Mouse (Mus musculus) CH12.LX (cell line): ENCODE measurements around the gene Cdh26. TPM values are rescaled to one million over a fixed set of nuclear protein-coding genes. Genes with fewer than 3 reads are reported as not detected.

Source experiments
- DNase-seq: peaks from one replicate; pipeline ENCODE4 v3.0.0-alpha.2; 2013; ENCODE audit errors: extremely low read depth
- H3K27ac ChIP-seq: 2 replicates; pipeline ENCODE4 v1.5.1; 2012; ENCODE audit warnings: low read depth, mild to moderate bottlenecking, control low read depth, moderate library complexity; ENCODE audit not compliant: insufficient read depth
- H3K27me3 ChIP-seq: replicated peaks from 2 replicates; pipeline ENCODE3; 2012; ENCODE audit warnings: inconsistent platforms
- H3K36me3 ChIP-seq, 2 experiments: replicated peaks in 1 of 2; 2 replicates each; pipeline versions ENCODE3 to v1.6.1; 2012; ENCODE audit warnings: inconsistent platforms in 1 of 2, low read length in 1 of 2, mild to moderate bottlenecking in 1 of 2, mixed read lengths in 1 of 2, moderate library complexity in 1 of 2; ENCODE audit not compliant: control insufficient read depth in 1 of 2, insufficient read depth in 1 of 2
- H3K4me1 ChIP-seq, 2 experiments: 2 replicates each; pipeline ENCODE4 v1.6.1; 2012; ENCODE audit warnings: inconsistent platforms in 1 of 2, moderate library complexity in 1 of 2; ENCODE audit not compliant: insufficient read depth in 2 of 2, control insufficient read depth in 1 of 2
- H3K4me2 ChIP-seq: 2 replicates; pipeline ENCODE4 v1.6.1; 2012; ENCODE audit warnings: low read depth, mild to moderate bottlenecking, control low read depth; ENCODE audit not compliant: poor library complexity, insufficient read depth, severe bottlenecking
- H3K4me3 ChIP-seq, 3 experiments: fragments of 150-350 bp in 1 of 3; sonication (generic) in 1 of 3; replicated peaks in 1 of 3; 2 replicates each; pipeline versions ENCODE3 to v1.5.1; 2011 to 2012; ENCODE audit warnings: low read depth in 2 of 3, low read length in 2 of 3, mild to moderate bottlenecking in 2 of 3, moderate library complexity in 2 of 3, control low read depth in 1 of 3, improper control_type of control experiment in 1 of 3, inconsistent platforms in 1 of 3, mixed read lengths in 1 of 3; ENCODE audit not compliant: poor library complexity in 1 of 3
- H3K79me2 ChIP-seq: replicated peaks from 2 replicates; pipeline ENCODE4 v1.6.1; 2012; ENCODE audit warnings: mild to moderate bottlenecking, moderate library complexity; ENCODE audit not compliant: control insufficient read depth, poor library complexity, insufficient read depth, severe bottlenecking; ENCODE audit errors: extremely low read depth
- H3K9ac ChIP-seq: 2 replicates; pipeline ENCODE4 v1.6.1; 2012; ENCODE audit warnings: low read depth, mild to moderate bottlenecking, control low read depth, moderate library complexity; ENCODE audit not compliant: insufficient read depth
- H3K9me3 ChIP-seq: replicated peaks from 2 replicates; pipeline ENCODE3; 2012; ENCODE audit warnings: low read length, inconsistent platforms, mixed read lengths
- CTCF ChIP-seq, 2 experiments: IDR thresholded peaks in 1 of 2; conservative IDR thresholded peaks in 1 of 2; 2 replicates each; pipeline ENCODE4 v1.5.1; 2011 to 2012; ENCODE audit warnings: low read depth in 2 of 2, low read length in 2 of 2, improper control_type of control experiment in 1 of 2, inconsistent platforms in 1 of 2, mild to moderate bottlenecking in 1 of 2, moderate library complexity in 1 of 2
- E2F4 ChIP-seq: IDR thresholded peaks from 2 replicates; pipeline ENCODE4 v1.6.1; 2011; ENCODE audit warnings: low read depth, low read length, improper control_type of control experiment; ENCODE audit not compliant: insufficient replicate concordance
- ELF1 ChIP-seq: IDR thresholded peaks from 2 replicates; pipeline ENCODE4 v1.6.1; 2014; ENCODE audit warnings: low read depth, mild to moderate bottlenecking, inconsistent platforms, low read length, improper control_type of control experiment
- ETS1 ChIP-seq: conservative IDR thresholded peaks from 2 replicates; pipeline ENCODE4 v1.6.1; 2012; ENCODE audit warnings: low read depth, mild to moderate bottlenecking, inconsistent platforms, low read length, improper control_type of control experiment, moderate library complexity
- HCFC1 ChIP-seq: IDR thresholded peaks from 2 replicates; pipeline ENCODE4 v1.6.1; 2012; ENCODE audit warnings: low read depth, mild to moderate bottlenecking, inconsistent platforms, low read length, improper control_type of control experiment
- JUN ChIP-seq: IDR thresholded peaks from 2 replicates; pipeline ENCODE4 v1.6.1; 2011; ENCODE audit warnings: low read depth, mild to moderate bottlenecking, low read length, improper control_type of control experiment, moderate library complexity; ENCODE audit not compliant: insufficient read depth
- JUND ChIP-seq: conservative IDR thresholded peaks from 2 replicates; pipeline ENCODE4 v1.6.1; 2011; ENCODE audit warnings: low read depth, low read length, improper control_type of control experiment
- KAT2A ChIP-seq: IDR thresholded peaks from 2 replicates; pipeline ENCODE4 v1.6.1; 2012; ENCODE audit warnings: low read length, improper control_type of control experiment, inconsistent platforms; ENCODE audit not compliant: insufficient replicate concordance
- MAX ChIP-seq: IDR thresholded peaks from 2 replicates; pipeline ENCODE4 v1.6.1; 2011; ENCODE audit warnings: low read length, improper control_type of control experiment
- MEF2A ChIP-seq: IDR thresholded peaks from 2 replicates; pipeline ENCODE4 v1.6.1; 2014; ENCODE audit warnings: low read depth, mild to moderate bottlenecking, inconsistent platforms, low read length, improper control_type of control experiment, borderline replicate concordance
- MYC ChIP-seq: IDR thresholded peaks from 2 replicates; pipeline ENCODE4 v1.6.1; 2011; ENCODE audit warnings: low read depth, mild to moderate bottlenecking, improper control_type of control experiment, low read length
- NRF1 ChIP-seq: IDR thresholded peaks from 2 replicates; pipeline ENCODE4 v1.6.1; 2014; ENCODE audit warnings: low read depth, mild to moderate bottlenecking, inconsistent platforms, low read length, improper control_type of control experiment, moderate library complexity
- POLR2A ChIP-seq: IDR thresholded peaks from 2 replicates; pipeline ENCODE4 v1.6.1; 2011; ENCODE audit warnings: low read depth, mild to moderate bottlenecking, improper control_type of control experiment, low read length
- UBTF ChIP-seq: IDR thresholded peaks from 2 replicates; pipeline ENCODE4 v1.6.1; 2012; ENCODE audit warnings: low read depth, mild to moderate bottlenecking, inconsistent platforms, low read length, improper control_type of control experiment, moderate library complexity
- USF1 ChIP-seq: IDR thresholded peaks from 2 replicates; pipeline ENCODE4 v1.6.1; 2014; ENCODE audit warnings: low read depth, mild to moderate bottlenecking, inconsistent platforms, low read length, improper control_type of control experiment
- ZC3H11A ChIP-seq: IDR thresholded peaks from 2 replicates; pipeline ENCODE4 v1.6.1; 2012; ENCODE audit warnings: low read depth, mild to moderate bottlenecking, inconsistent platforms, low read length, improper control_type of control experiment
- ZNF384 ChIP-seq: IDR thresholded peaks from 2 replicates; pipeline ENCODE4 v1.6.1; 2012; ENCODE audit warnings: low read depth, low read length, improper control_type of control experiment, inconsistent platforms
- dilution Hi-C: fragments of 300-500 bp; cut with MboI; formaldehyde crosslinking; loops from 2 replicates; pipeline ENCODE4 v1.14.3; 2020; ENCODE audit warnings: low sequenced_read_pairs; ENCODE audit not compliant: extremely low pct_unique_long_range_greater_than_20kb, extremely low pct_ligation_motif_present
- in situ Hi-C: fragments of 300-500 bp; cut with MboI; formaldehyde crosslinking; loops from 3 replicates; pipeline ENCODE4 v1.14.3; 2019; ENCODE audit warnings: low sequenced_read_pairs, low pct_ligation_motif_present, low pct_unique_long_range_greater_than_20kb, mixed read lengths
- polyA plus RNA-seq: library from polyadenylated mRNA; unstranded; fragments of >175 nt; gene quantifications from 2 replicates; pipeline ENCODE4 v1.2.1, GENCODE M21; 2012; ENCODE audit warnings: low read depth; ENCODE audit not compliant: insufficient read length
- total RNA-seq, 2 experiments: library from RNA; depleted of rRNA; stranded (reverse); fragments of 300-350 nt in 1 of 2; fragments of >200 nt in 1 of 2; gene quantifications; 2 replicates each; pipeline ENCODE4 v1.2.3; 2012 to 2014

The Cdh26 gene
- total and polyA plus RNA-seq, 3 experiments: not detected

GRCm38 (mm10) chr2:178522786-178523185, 92.5 kb downstream of the Cdh26 start:
- dilution Hi-C loops: no loop called here
- TF ChIP-seq HCFC1 (no peak), ELF1 (no peak), NRF1 (no peak), ZC3H11A (no peak), ZNF384 (no peak), MEF2A (no peak), E2F4 (no peak), POLR2A (no peak), KAT2A (no peak), CTCF (conservative IDR thresholded peaks at IDR 0.05 in 1 of 2, IDR thresholded peaks at IDR 0.05 in 1 of 2; ENCODE audit: low read depth in 2 of 2, low read length in 2 of 2) (no peak), UBTF (no peak), ETS1 (no peak), JUND (no peak), MYC (no peak), JUN (no peak)
- H3K79me2 ChIP-seq: no peaks in the 10 kb centered on the region
- in situ Hi-C loops: no loop called here
- H3K9ac ChIP-seq: no peak overlapping the region
- no peaks in the 10 kb centered on the region for H3K36me3 ChIP-seq
- H3K4me2 ChIP-seq: no peak overlapping the region
- DNase-seq: no peak
- H3K27ac ChIP-seq: no peak overlapping the region
- no peak overlapping the region for H3K4me3 ChIP-seq
- H3K27me3 ChIP-seq: peaks cover 33% of the 10 kb centered on the region
- no peaks in the 10 kb centered on the region for H3K4me1 ChIP-seq
- no peaks in the 10 kb centered on the region for H3K9me3 ChIP-seq

DNA sequence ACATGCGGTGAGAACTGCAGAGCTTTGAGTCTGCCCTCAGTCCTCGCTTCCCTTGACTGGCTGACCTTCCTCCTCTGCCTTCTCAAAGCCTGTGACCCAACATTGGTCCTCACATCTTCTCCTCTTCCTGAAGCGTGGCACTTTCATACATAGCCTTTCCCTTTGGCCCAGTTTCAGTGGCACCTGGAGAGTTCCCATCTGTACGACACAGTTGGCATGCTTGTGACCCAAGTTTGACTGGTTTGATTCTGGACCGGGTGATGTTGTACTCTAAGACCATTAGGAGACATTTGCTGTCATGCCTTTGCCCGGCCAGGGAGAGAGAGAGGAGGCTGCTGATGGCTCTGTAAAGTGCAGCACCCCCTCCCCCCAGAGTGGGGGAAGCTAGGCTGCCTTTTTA, 96.4 kb downstream of the Cdh26 start:
- Histone ChIP-seq H3K27ac (no peak overlapping the region), H3K79me2 (no peaks in the 10 kb centered on the region), H3K36me3 (no peaks in the 10 kb centered on the region), H3K4me3 (no peak overlapping the region), H3K9ac (no peak overlapping the region), H3K4me1 (no peaks in the 10 kb centered on the region), H3K4me2 (no peak overlapping the region), H3K9me3 (no peaks in the 10 kb centered on the region), H3K27me3 (peaks cover 24% of the 10 kb centered on the region)
- dilution Hi-C loops (no loop called here), in situ Hi-C loops (no loop called here)
- no peak for TF ChIP-seq MEF2A
- no peak for TF ChIP-seq E2F4
- no peak for TF ChIP-seq USF1
- TF ChIP-seq MAX: no peak
- TF ChIP-seq UBTF: no peak
- no peak for DNase-seq
